Mouse (Mus musculus): ENCODE data around the gene Gm21409. TPM values are rescaled to one million over a fixed set of nuclear protein-coding genes. Genes with fewer than 3 reads are reported as not detected.
"Not testable (repeated sequence)": the region's sequence is repeated elsewhere in the genome, so short reads cannot be mapped to it uniquely, and the experiment has no call there.

Gene Gm21409
- not detected in 2 replicates for polyA plus RNA-seq (2015; fragmentation: Nextera tagmentation; extraction: Ambion mirVana)

DNA sequence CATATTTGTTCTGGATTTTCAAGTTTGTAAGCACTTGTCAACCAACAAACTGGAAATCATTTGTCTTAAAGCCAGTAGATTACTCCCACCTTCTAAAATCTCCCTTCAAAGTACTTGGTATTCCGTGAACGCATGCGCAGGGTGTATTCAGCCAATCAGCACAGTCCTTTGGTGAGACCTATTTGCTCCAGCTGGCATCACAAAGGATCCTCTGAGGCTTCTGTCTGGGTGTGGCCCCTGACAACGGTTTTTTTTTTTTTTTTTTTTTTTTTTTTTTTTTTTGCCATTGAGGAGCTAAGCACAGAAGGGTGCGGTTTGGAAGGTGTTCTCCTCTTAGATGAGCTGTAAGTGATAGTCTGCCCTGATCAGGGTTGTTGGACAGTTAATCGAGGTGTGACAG, at the start of gene Gm21409:
Gm21409 (plus strand) TSS at position 301 of the 400 bp plus-strand sequence.
- H3K36me3 ChIP-seq; H3K9me3 ChIP-seq; ATAC-seq (ENCODE audit: low read depth); H3K9ac ChIP-seq; H3K27ac ChIP-seq (replicated peaks); H3K27me3 ChIP-seq; H3K4me2 ChIP-seq; H3K4me1 ChIP-seq (replicated peaks); H3K4me3 ChIP-seq: not testable (repeated sequence)
- no CpG with 5 or more reads among the region's 6 CpGs for WGBS

Other genes starting within 250 kb of the Gm21409 start
- gene Gm21394, start 181.8 kb upstream of the Gm21409 start, polyA plus RNA-seq (2015; fragmentation: Nextera tagmentation; extraction: Ambion mirVana): not detected in 2 replicates